Comparison of ENCODE assay signal across 23 mouse cellular contexts in the genomic region with DNA sequence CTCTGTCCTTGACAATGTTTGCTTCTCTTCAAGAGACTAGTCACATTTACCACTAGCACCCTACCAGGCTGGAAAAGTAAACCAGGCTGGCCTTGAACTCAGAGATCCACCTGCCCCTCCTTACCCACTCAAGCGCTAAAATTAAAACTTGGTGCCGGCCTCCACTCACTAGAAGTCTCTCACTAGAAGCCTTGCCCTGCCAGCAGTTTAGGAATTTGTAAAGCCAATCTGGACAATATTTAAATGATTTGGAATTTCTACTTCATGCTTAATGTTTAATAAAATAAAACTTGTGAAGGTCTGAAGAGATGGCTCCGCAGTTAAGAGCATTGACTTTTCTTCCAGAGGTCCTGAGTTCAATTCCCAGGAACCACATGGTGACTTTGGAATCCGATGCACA. TPM values are rescaled to one million over a fixed set of nuclear protein-coding genes. Genes with fewer than 3 reads are reported as not detected.
DNase-seq lines count a peak whose midpoint lies in the region; TF ChIP-seq lines count a peak whose summit lies in the region.
"Had no signal": no experiment of that assay in that cellular context is flagged by ENCODE, and none has a peak within 500 bp of the region (broad histone marks: within the 10 kb centered on the region; RNA-seq: fewer than 3 reads in every experiment).

No protein-coding gene starts in this region.

- H3K27me3 ChIP-seq in CH12.LX (replicated peaks): no peaks in the 10 kb centered on the region
- H3K27me3 ChIP-seq in splenic B cell, adult 2 months (ENCODE audit: control insufficient read depth, insufficient read depth, low read length, poor library complexity, severe bottlenecking): no peaks in the 10 kb centered on the region
- no peaks in the 10 kb centered on the region for H3K27me3 ChIP-seq in heart, adult 2 months (ENCODE audit: control insufficient read depth, insufficient read depth, low read length)
- H3K27me3 ChIP-seq: heart, embryonic 12.5 days; hindbrain, embryonic 15.5 days; intestine, embryonic 15.5 days; limb, embryonic 15.5 days; neural tube, embryonic 12.5 days had no signal

- H3K4me2 ChIP-seq in CH12.LX (ENCODE audit: insufficient read depth, low read depth, poor library complexity, severe bottlenecking): no peak overlapping the region
- H3K4me2 ChIP-seq: heart, embryonic 12.5 days; hindbrain, embryonic 15.5 days; intestine, embryonic 15.5 days; limb, embryonic 15.5 days; neural tube, embryonic 12.5 days had no signal

- H3K36me3 ChIP-seq in CH12.LX (replicated peaks in 1 of 2; ENCODE audit: control insufficient read depth in 1 of 2, insufficient read depth in 1 of 2, low read length in 1 of 2): peaks cover 0 to 10% of the 10 kb centered on the region in 2 experiments
- H3K36me3 ChIP-seq in splenic B cell, adult 2 months (ENCODE audit: control insufficient read depth, insufficient read depth, low read length, poor library complexity, severe bottlenecking): no peaks in the 10 kb centered on the region; the same call in 1 of the 2 replicates
- H3K36me3 ChIP-seq in heart, adult 2 months (ENCODE audit: control insufficient read depth, insufficient read depth, low read length): no peaks in the 10 kb centered on the region
- H3K36me3 ChIP-seq: hindbrain, embryonic 15.5 days; intestine, embryonic 15.5 days; limb, embryonic 15.5 days; midbrain, embryonic 10.5 days; neural tube, embryonic 12.5 days had no signal

- H3K4me3 ChIP-seq in CH12.LX (replicated peaks in 1 of 3; ENCODE audit: low read depth in 2 of 3, low read length in 2 of 3, poor library complexity in 1 of 3): no peak overlapping the region
- H3K4me3 ChIP-seq in heart, adult 2 months: no peak overlapping the region
- H3K4me3 ChIP-seq: heart, embryonic 12.5 days; hindbrain, embryonic 15.5 days; intestine, embryonic 15.5 days; limb, embryonic 15.5 days; midbrain, embryonic 10.5 days; neural tube, embryonic 12.5 days had no signal

- H3K9me3 ChIP-seq in CH12.LX (replicated peaks; ENCODE audit: low read length): no peaks in the 10 kb centered on the region
- H3K9me3 ChIP-seq: G1E; hindbrain, embryonic 15.5 days; intestine, embryonic 15.5 days; limb, embryonic 15.5 days; midbrain, embryonic 10.5 days; neural tube, embryonic 12.5 days had no signal

- in situ Hi-C loops in CH12.LX (cut with MboI; ENCODE audit: low pct_ligation_motif_present, low pct_unique_long_range_greater_than_20kb, low sequenced_read_pairs): no loop called here

- TF ChIP-seq POLR2A in CH12.LX (IDR thresholded peaks at IDR 0.05; ENCODE audit: low read depth, low read length): no peak
- no peak for TF ChIP-seq POLR2A in heart, adult 2 months (IDR thresholded peaks at IDR 0.05; ENCODE audit: insufficient read depth, low read depth, low read length)

- H3K27ac ChIP-seq in CH12.LX (ENCODE audit: insufficient read depth, low read depth): no peak overlapping the region
- H3K27ac ChIP-seq in heart, adult 2 months: no peak overlapping the region
- H3K27ac ChIP-seq: hindbrain, embryonic 15.5 days; intestine, embryonic 15.5 days; limb, embryonic 15.5 days; midbrain, embryonic 10.5 days; neural tube, embryonic 12.5 days had no signal

- no peak for TF ChIP-seq EP300 in CH12.LX (IDR thresholded peaks at IDR 0.05; ENCODE audit: low read length)
- no peak for TF ChIP-seq EP300 in heart, adult 2 months (IDR thresholded peaks at IDR 0.05; ENCODE audit: insufficient read depth, low read depth, low read length)

- no peaks in the 10 kb centered on the region for H3K79me2 ChIP-seq in CH12.LX (replicated peaks; ENCODE audit: control insufficient read depth, extremely low read depth, insufficient read depth, poor library complexity, severe bottlenecking)
- H3K79me2 ChIP-seq in heart, adult 2 months (replicated peaks; ENCODE audit: control insufficient read depth, insufficient read depth, low read length): no peaks in the 10 kb centered on the region; the same call in 1 of the 2 replicates

- peak; percentile 32 for DNase-seq in kidney, adult 9 months
- no peak for DNase-seq in kidney, postnatal 10 days
- DNase-seq in CH12.LX (ENCODE audit: extremely low read depth): peak; percentile 35
- DNase-seq in R1 (ENCODE audit: low read depth, low spot score): peak; percentile 96
- DNase-seq in splenic B cell, adult 2 months (ENCODE audit: low read depth, low spot score): peak; percentile 18
- DNase-seq in ovary, postnatal 36 days (ENCODE audit: low spot score): no peak
- DNase-seq in heart, adult 2 months: no peak
- DNase-seq: adrenal gland, postnatal 25 days; cerebellum, adult 11 months; cerebellum, postnatal 25 days; embryo, embryonic 11 days; layer of hippocampus, postnatal 36 days; liver, postnatal 0 days; lung, postnatal 4 days; right cerebral cortex, adult 18-20 months; thymus, postnatal 4 days had no signal

- peaks cover 0 to 2% of the 10 kb centered on the region in 2 experiments; a peak in 1 of 4 replicates for H3K4me1 ChIP-seq in CH12.LX (ENCODE audit: control insufficient read depth in 1 of 2, insufficient read depth in 2 of 2)
- peaks cover 4% of the 10 kb centered on the region for H3K4me1 ChIP-seq in heart, adult 2 months (ENCODE audit: control insufficient read depth, insufficient read depth, low read length)
- H3K4me1 ChIP-seq: hindbrain, embryonic 15.5 days had no signal

- dilution Hi-C loops in CH12.LX (cut with MboI; ENCODE audit: extremely low pct_ligation_motif_present, extremely low pct_unique_long_range_greater_than_20kb, low sequenced_read_pairs): no loop called here

- 78% methylated on average over 4 of the region's 4 CpGs for WGBS in heart, adult 2 months

- no peak for TF ChIP-seq CTCF in CH12.LX (conservative IDR thresholded peaks at IDR 0.05 in 1 of 2, IDR thresholded peaks at IDR 0.05 in 1 of 2; ENCODE audit: low read depth in 2 of 2, low read length in 2 of 2)
- no peak for TF ChIP-seq CTCF in heart, adult 2 months (IDR thresholded peaks at IDR 0.05)

- intact Hi-C loops in heart, adult 2 months (cut with DNase I): no loop called here

- no peak for TF ChIP-seq RAD21 in CH12.LX (IDR thresholded peaks at IDR 0.05; ENCODE audit: low read depth, low read length)

- no peak overlapping the region for H3K9ac ChIP-seq in CH12.LX (ENCODE audit: insufficient read depth, low read depth)
- no peak overlapping the region for H3K9ac ChIP-seq in heart, adult 2 months (ENCODE audit: low read depth, low read length)
- H3K9ac ChIP-seq: heart, embryonic 12.5 days; hindbrain, embryonic 15.5 days; intestine, embryonic 15.5 days; limb, embryonic 15.5 days; liver, postnatal 0 days; neural tube, embryonic 12.5 days had no signal

TF ChIP-seq in CH12.LX, 34 proteins besides CTCF, POLR2A, EP300 and RAD21:
- TF ChIP-seq KAT2A (IDR thresholded peaks at IDR 0.05; ENCODE audit: insufficient replicate concordance, low read length): no peak
- no peak for TF ChIP-seq UBTF (IDR thresholded peaks at IDR 0.05; ENCODE audit: low read depth, low read length)
- TF ChIP-seq TCF12 (IDR thresholded peaks at IDR 0.05; ENCODE audit: low read depth, low read length): no peak
- no peak for TF ChIP-seq SIN3A (IDR thresholded peaks at IDR 0.05; ENCODE audit: low read length)
- TF ChIP-seq JUND (conservative IDR thresholded peaks at IDR 0.05; ENCODE audit: low read depth, low read length): no peak

RNA-seq across cellular contexts. Expression of gene Fbxw4, which starts 10.3 kb away (rescaled TPM):
- total RNA-seq in CH12.LX (2012; rRNA removed) (3.2 and 4.5 TPM in 2 replicates), CH12.LX (2014; rRNA removed) (4.8 and 7.5 TPM in 2 replicates)
- 5.5 and 8.6 TPM in 2 replicates for polyA plus RNA-seq in CH12.LX (2012; ENCODE audit: insufficient read length, low read depth)
- 10 to 100 TPM; 28.1 to 31.2 TPM for total RNA-seq in heart, adult 2 months (2021)
- polyA plus RNA-seq in heart, adult 2 months (2012; rRNA removed): 61.5 and 73.0 TPM in 2 replicates

Comparison
In these comparisons a context has a peak if more than half of its experiments do, and no peak if none do; other contexts are left out.
1. DNase-seq: peak in kidney, adult 9 months (single experiment), CH12.LX (single experiment), R1 (single experiment) and splenic B cell, adult 2 months (single experiment); none in kidney, postnatal 10 days (single experiment), ovary, postnatal 36 days (single experiment) and heart, adult 2 months (0 of 2).